Mouse (Mus musculus): ENCODE measurements around the gene Zfand3. TPM values are rescaled to one million over a fixed set of nuclear protein-coding genes. Genes with fewer than 3 reads are reported as not detected.

Gene Zfand3
- total and polyA plus RNA-seq, 3 experiments: 23.2 to 44.0 (median 23.5) TPM

DNA sequence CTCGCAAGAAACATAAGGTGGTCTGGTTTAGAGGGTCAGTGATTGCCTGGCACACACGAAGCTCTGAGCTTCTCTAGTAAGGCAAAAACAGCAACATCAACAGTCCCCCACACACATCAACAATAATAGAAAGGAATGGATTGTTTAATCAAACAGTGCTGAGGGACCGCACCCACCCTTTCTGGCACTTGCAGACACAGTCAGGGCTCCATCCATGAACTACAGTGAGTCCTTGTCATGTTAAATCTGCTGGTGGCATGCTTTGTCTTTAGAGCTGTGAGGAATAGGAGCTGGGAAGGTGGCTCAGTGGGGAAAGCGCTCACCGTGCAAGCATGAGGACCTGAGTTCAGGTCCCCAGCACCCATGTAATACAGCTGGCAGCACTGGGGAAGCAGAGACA, 8.5 kb upstream of the Zfand3 start:
- H3K79me2 ChIP-seq (replicated peaks; ENCODE audit: control insufficient read depth, extremely low read depth, insufficient read depth, poor library complexity, severe bottlenecking): no peaks in the 10 kb centered on the region
- no peak overlapping the region for H3K4me2 ChIP-seq (ENCODE audit: insufficient read depth, low read depth, poor library complexity, severe bottlenecking)
- no peaks in the 10 kb centered on the region for H3K9me3 ChIP-seq (replicated peaks; ENCODE audit: low read length)
- no peak overlapping the region for H3K9ac ChIP-seq (ENCODE audit: insufficient read depth, low read depth)
- H3K36me3 ChIP-seq (replicated peaks in 1 of 2; ENCODE audit: control insufficient read depth in 1 of 2, insufficient read depth in 1 of 2, low read length in 1 of 2): no peaks in the 10 kb centered on the region
- TF ChIP-seq TBP (conservative IDR thresholded peaks at IDR 0.05; ENCODE audit: low read depth, low read length) (no peak), EP300 (IDR thresholded peaks at IDR 0.05; ENCODE audit: low read length) (no peak), POLR2AphosphoS2 (IDR thresholded peaks at IDR 0.05; ENCODE audit: low read depth, low read length) (no peak)
- in situ Hi-C loops (cut with MboI; ENCODE audit: low pct_ligation_motif_present, low pct_unique_long_range_greater_than_20kb, low sequenced_read_pairs): no loop called here
- H3K4me3 ChIP-seq (replicated peaks in 1 of 3; ENCODE audit: low read depth in 2 of 3, low read length in 2 of 3, poor library complexity in 1 of 3): no peak overlapping the region
- no peak for DNase-seq (ENCODE audit: extremely low read depth)
- dilution Hi-C loops (cut with MboI; ENCODE audit: extremely low pct_ligation_motif_present, extremely low pct_unique_long_range_greater_than_20kb, low sequenced_read_pairs): no loop called here
- peaks cover 2 to 15% of the 10 kb centered on the region in 2 experiments; a peak in 3 of 4 replicates for H3K4me1 ChIP-seq (ENCODE audit: control insufficient read depth in 1 of 2, insufficient read depth in 2 of 2)
- no peaks in the 10 kb centered on the region for H3K27me3 ChIP-seq (replicated peaks)
- no peak overlapping the region for H3K27ac ChIP-seq (ENCODE audit: insufficient read depth, low read depth)

DNA sequence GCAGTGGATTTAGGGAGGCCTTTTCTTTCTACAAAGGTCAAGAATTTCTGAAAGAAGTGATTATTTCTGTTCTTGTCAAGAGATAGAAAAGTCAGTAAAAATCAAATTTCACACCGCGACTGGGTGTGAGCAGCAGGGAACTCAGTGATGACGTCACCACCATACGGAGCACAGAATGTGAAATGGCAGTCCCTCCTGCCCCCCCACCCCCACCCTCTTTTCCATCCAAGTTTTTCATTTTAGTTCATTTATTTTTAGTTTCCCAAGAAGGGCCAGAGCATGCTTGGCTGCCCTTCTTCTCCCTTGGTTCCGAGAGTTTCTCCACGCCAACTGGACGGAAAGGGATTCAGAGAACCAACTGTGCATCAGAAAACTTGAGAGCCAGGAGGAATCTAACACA, 6.8 kb upstream of the Zfand3 start:
- Histone ChIP-seq H3K4me2 (ENCODE audit: insufficient read depth, low read depth, poor library complexity, severe bottlenecking) (no peak overlapping the region), H3K36me3 (replicated peaks in 1 of 2; ENCODE audit: control insufficient read depth in 1 of 2, insufficient read depth in 1 of 2, low read length in 1 of 2) (no peaks in the 10 kb centered on the region), H3K27me3 (replicated peaks) (no peaks in the 10 kb centered on the region), H3K79me2 (replicated peaks; ENCODE audit: control insufficient read depth, extremely low read depth, insufficient read depth, poor library complexity, severe bottlenecking) (no peaks in the 10 kb centered on the region), H3K9me3 (replicated peaks; ENCODE audit: low read length) (no peaks in the 10 kb centered on the region), H3K4me1 (ENCODE audit: control insufficient read depth in 1 of 2, insufficient read depth in 2 of 2) (peaks cover 2 to 10% of the 10 kb centered on the region in 2 experiments; a peak in 3 of 4 replicates), H3K9ac (ENCODE audit: insufficient read depth, low read depth) (no peak overlapping the region), H3K4me3 (replicated peaks in 1 of 3; ENCODE audit: low read depth in 2 of 3, low read length in 2 of 3, poor library complexity in 1 of 3) (no peak overlapping the region), H3K27ac (ENCODE audit: insufficient read depth, low read depth) (no peak overlapping the region)
- DNase-seq (ENCODE audit: extremely low read depth): no peak
- no peak for TF ChIP-seq USF1 (IDR thresholded peaks at IDR 0.05; ENCODE audit: low read depth, low read length)
- TF ChIP-seq MXI1 (IDR thresholded peaks at IDR 0.05; ENCODE audit: low read depth, low read length): no peak
- TF ChIP-seq IRF4 (IDR thresholded peaks at IDR 0.05; ENCODE audit: low read depth, low read length): no peak
- TF ChIP-seq HCFC1 (IDR thresholded peaks at IDR 0.05; ENCODE audit: low read depth, low read length): no peak
- no peak for TF ChIP-seq ETS1 (conservative IDR thresholded peaks at IDR 0.05; ENCODE audit: low read depth, low read length)
- no peak for TF ChIP-seq SIN3A (IDR thresholded peaks at IDR 0.05; ENCODE audit: low read length)
- TF ChIP-seq ZNF384 (IDR thresholded peaks at IDR 0.05; ENCODE audit: low read depth, low read length): no peak
- TF ChIP-seq MYC (IDR thresholded peaks at IDR 0.05; ENCODE audit: low read depth, low read length): no peak
- dilution Hi-C loops (cut with MboI; ENCODE audit: extremely low pct_ligation_motif_present, extremely low pct_unique_long_range_greater_than_20kb, low sequenced_read_pairs): no loop called here
- in situ Hi-C loops (cut with MboI; ENCODE audit: low pct_ligation_motif_present, low pct_unique_long_range_greater_than_20kb, low sequenced_read_pairs): no loop called here

DNA sequence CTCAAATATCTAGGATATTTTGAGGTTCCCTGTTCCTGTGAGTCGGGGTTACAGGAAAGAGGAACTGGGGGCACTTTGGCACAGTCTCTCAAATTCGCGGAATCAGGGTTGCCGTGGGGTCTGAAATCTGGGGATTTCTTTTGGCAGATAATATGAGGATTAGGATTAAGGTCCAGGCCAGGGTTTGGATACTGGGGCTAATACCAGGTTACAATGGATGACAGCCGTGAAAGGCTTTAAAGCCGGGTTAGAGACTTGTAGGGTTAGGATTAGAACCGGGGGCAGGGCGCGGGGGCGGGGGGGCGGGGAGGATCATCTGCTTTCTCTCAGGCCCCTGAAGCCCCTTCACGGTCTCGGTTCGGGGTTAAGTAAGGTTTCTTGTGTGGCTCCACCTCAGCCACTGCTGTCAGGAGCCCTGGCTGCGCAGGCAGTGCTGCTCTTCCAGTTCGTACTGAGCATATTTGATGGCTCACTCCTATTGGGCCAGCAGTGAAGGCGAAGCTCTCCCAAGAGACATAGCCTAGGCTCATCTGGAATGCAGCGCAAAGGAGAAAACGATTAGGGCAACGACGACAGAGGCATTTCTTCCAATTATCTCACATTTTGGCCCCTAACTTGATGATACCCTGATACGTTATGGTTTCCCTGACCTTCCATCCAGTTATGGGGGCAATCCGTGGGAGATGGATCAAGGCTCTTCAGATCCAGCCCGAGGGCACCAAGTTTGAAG, 5.8 kb upstream of the Zfand3 start:
- H3K79me2 ChIP-seq (replicated peaks; ENCODE audit: control insufficient read depth, extremely low read depth, insufficient read depth, poor library complexity, severe bottlenecking): no peaks in the 10 kb centered on the region
- TF ChIP-seq RAD21 (IDR thresholded peaks at IDR 0.05; ENCODE audit: low read depth, low read length) (no peak), TBP (conservative IDR thresholded peaks at IDR 0.05; ENCODE audit: low read depth, low read length) (no peak), ZMIZ1 (IDR thresholded peaks at IDR 0.05; ENCODE audit: low read depth, low read length) (no peak), ZC3H11A (IDR thresholded peaks at IDR 0.05; ENCODE audit: low read depth, low read length) (no peak), MXI1 (IDR thresholded peaks at IDR 0.05; ENCODE audit: low read depth, low read length) (no peak), MAFK (IDR thresholded peaks at IDR 0.05; ENCODE audit: insufficient replicate concordance, low read length) (no peak), SMC3 (IDR thresholded peaks at IDR 0.05; ENCODE audit: low read depth, low read length) (no peak)
- dilution Hi-C loops (cut with MboI; ENCODE audit: extremely low pct_ligation_motif_present, extremely low pct_unique_long_range_greater_than_20kb, low sequenced_read_pairs): no loop called here
- H3K27me3 ChIP-seq (replicated peaks): no peaks in the 10 kb centered on the region
- H3K9ac ChIP-seq (ENCODE audit: insufficient read depth, low read depth): no peak overlapping the region
- in situ Hi-C loops (cut with MboI; ENCODE audit: low pct_ligation_motif_present, low pct_unique_long_range_greater_than_20kb, low sequenced_read_pairs): no loop called here
- no peak overlapping the region for H3K27ac ChIP-seq (ENCODE audit: insufficient read depth, low read depth)
- H3K36me3 ChIP-seq (replicated peaks in 1 of 2; ENCODE audit: control insufficient read depth in 1 of 2, insufficient read depth in 1 of 2, low read length in 1 of 2): no peaks in the 10 kb centered on the region
- H3K4me3 ChIP-seq (replicated peaks in 1 of 3; ENCODE audit: low read depth in 2 of 3, low read length in 2 of 3, poor library complexity in 1 of 3): no peak overlapping the region
- DNase-seq (ENCODE audit: extremely low read depth): no peak
- H3K4me1 ChIP-seq (ENCODE audit: control insufficient read depth in 1 of 2, insufficient read depth in 2 of 2): peaks cover 0 to 10% of the 10 kb centered on the region in 2 experiments; a peak in 2 of 4 replicates
- H3K9me3 ChIP-seq (replicated peaks; ENCODE audit: low read length): no peaks in the 10 kb centered on the region
- H3K4me2 ChIP-seq (ENCODE audit: insufficient read depth, low read depth, poor library complexity, severe bottlenecking): no peak overlapping the region
